Mouse (Mus musculus): ENCODE results near the gene Oaz3. TPM values are rescaled to one million over a fixed set of nuclear protein-coding genes. Genes with fewer than 3 reads are reported as not detected.

Gene Oaz3
- polyA plus RNA-seq, 1 experiment = 0.10 TPM

DNA sequence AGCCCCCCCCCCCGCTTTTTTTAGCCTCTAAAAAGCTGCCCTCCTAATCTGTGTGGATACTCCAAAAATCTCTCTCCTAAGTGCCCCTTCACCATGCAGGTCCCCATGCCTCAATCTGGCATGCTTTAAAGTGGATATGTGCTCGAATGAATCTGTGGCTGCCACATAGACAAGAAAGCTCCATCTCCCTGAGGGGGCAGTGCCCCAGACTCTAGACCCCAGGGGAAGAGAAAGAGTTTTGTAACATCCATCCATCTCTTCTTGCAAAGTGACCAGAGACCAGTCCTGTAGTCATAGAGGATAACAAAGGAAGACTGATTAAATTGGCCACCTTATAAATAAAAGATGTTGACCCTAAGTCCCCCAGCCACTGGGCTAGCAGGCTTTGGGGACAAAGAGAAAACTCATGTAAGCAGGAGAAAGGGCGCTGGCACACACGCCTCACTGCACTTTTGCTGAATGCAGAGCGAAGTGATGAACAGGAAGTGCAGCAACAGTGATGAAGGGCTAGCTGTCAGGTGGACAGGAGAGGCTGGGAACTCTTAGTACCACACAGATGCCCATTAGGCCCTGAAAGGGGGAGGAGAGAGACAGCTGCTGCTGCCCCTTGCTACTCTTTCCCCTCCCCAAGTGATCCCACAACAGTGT lies 43.9 kb downstream of the Oaz3 start:
- no peak overlapping the region for H3ac ChIP-seq (ENCODE audit: control insufficient read depth, insufficient read length)
- H3K4me3 ChIP-seq = no peak overlapping the region
- no peak overlapping the region for H3K4me2 ChIP-seq (ENCODE audit: low read depth)
- TF ChIP-seq POLR2A (IDR thresholded peaks at IDR 0.05; ENCODE audit: insufficient read length, low read depth) = no peak
- no peak for TF ChIP-seq CEBPB (IDR thresholded peaks at IDR 0.05; ENCODE audit: insufficient read depth, poor library complexity, severe bottlenecking)
- no peak for TF ChIP-seq MAX (IDR thresholded peaks at IDR 0.05; ENCODE audit: low read depth)
- no peak for TF ChIP-seq USF1 (IDR thresholded peaks at IDR 0.05; ENCODE audit: low read depth)
- no peak for TF ChIP-seq SRF (IDR thresholded peaks at IDR 0.05; ENCODE audit: control insufficient read depth, insufficient read length, low read depth)
- no peak for TF ChIP-seq REST (IDR thresholded peaks at IDR 0.05; ENCODE audit: insufficient read depth, insufficient read length)
- no peak for TF ChIP-seq TCF3 (IDR thresholded peaks at IDR 0.05; ENCODE audit: insufficient read length, low read depth)
- no peaks in the 10 kb centered on the region for H3K79me2 ChIP-seq (ENCODE audit: control insufficient read depth, insufficient read depth)
- H3K27me3 ChIP-seq (ENCODE audit: control insufficient read depth, insufficient read depth, insufficient read length) = peaks cover 51% of the 10 kb centered on the region
- no peaks in the 10 kb centered on the region for H3K36me3 ChIP-seq (ENCODE audit: control insufficient read depth, insufficient read depth)

GRCm38 (mm10) chr3:94398943-94399481 lies 44.7 kb downstream of the Oaz3 start:
- H3K36me3 ChIP-seq (ENCODE audit: control insufficient read depth, insufficient read depth) = no peaks in the 10 kb centered on the region
- H3K4me2 ChIP-seq (ENCODE audit: low read depth) = peak overlapping the region; percentile 22
- H3ac ChIP-seq (ENCODE audit: control insufficient read depth, insufficient read length) = no peak overlapping the region
- H3K4me3 ChIP-seq = no peak overlapping the region
- TF ChIP-seq TCF12 (IDR thresholded peaks at IDR 0.05; ENCODE audit: insufficient read depth, poor library complexity, severe bottlenecking) (no peak), MAX (IDR thresholded peaks at IDR 0.05; ENCODE audit: low read depth) (no peak), CEBPB (IDR thresholded peaks at IDR 0.05; ENCODE audit: insufficient read depth, poor library complexity, severe bottlenecking) (no peak), REST (IDR thresholded peaks at IDR 0.05; ENCODE audit: insufficient read depth, insufficient read length) (no peak), POLR2A (IDR thresholded peaks at IDR 0.05; ENCODE audit: insufficient read length, low read depth) (no peak), USF1 (IDR thresholded peaks at IDR 0.05; ENCODE audit: low read depth) (no peak), MYOD1 (IDR thresholded peaks at IDR 0.05; ENCODE audit: control insufficient read depth in 1 of 3, insufficient read length in 2 of 3, low read depth in 2 of 3) (no peak), POLR2AphosphoS2 (IDR thresholded peaks at IDR 0.05; ENCODE audit: insufficient read length, low read depth) (no peak), SRF (IDR thresholded peaks at IDR 0.05; ENCODE audit: control insufficient read depth, insufficient read length, low read depth) (no peak), MYOG (IDR thresholded peaks at IDR 0.05; ENCODE audit: control insufficient read depth in 1 of 3, insufficient read depth in 1 of 3, insufficient read length in 2 of 3, low read depth in 2 of 3) (no peak), E2F4 (IDR thresholded peaks at IDR 0.05; ENCODE audit: insufficient read depth) (no peak)
- H3K79me2 ChIP-seq (ENCODE audit: control insufficient read depth, insufficient read depth) = no peaks in the 10 kb centered on the region
- peaks cover 51% of the 10 kb centered on the region for H3K27me3 ChIP-seq (ENCODE audit: control insufficient read depth, insufficient read depth, insufficient read length)

DNA sequence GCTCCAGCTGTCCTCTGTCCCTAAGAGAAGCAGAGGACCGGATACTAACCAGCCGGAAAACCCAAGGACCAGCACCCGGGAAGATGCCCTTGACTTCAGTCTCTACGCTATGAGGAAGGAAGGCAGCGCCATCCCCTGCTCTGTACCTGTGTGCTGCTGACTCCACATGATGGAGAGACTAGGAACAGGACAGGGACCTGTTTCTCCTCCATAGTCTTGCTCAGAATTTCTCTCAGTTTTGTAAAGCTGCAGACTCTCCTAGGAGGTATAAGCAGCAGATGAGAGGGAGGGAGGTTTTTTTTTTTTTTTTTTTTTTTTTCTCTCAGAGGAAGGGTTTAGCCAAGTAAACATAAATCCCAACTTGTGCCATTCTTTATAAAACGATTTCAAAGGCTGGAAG lies 45.5 kb downstream of the Oaz3 start, which contains the start of gene Lingo4:
Gene Lingo4, plus strand, starts transcription at position 301 of the 400 bp plus-strand sequence.
- no peak within 1 kb of the TSS for H3K4me3 ChIP-seq
- no peak within 1 kb of the TSS for H3ac ChIP-seq (ENCODE audit: control insufficient read depth, insufficient read length)
- peak within 1 kb of the TSS; percentile 22 for H3K4me2 ChIP-seq (ENCODE audit: low read depth)
- H3K27me3 ChIP-seq (ENCODE audit: control insufficient read depth, insufficient read depth, insufficient read length) = peaks cover 51% of the 10 kb centered on the region
- H3K79me2 ChIP-seq (ENCODE audit: control insufficient read depth, insufficient read depth) = no peaks in the 10 kb centered on the region
- TF ChIP-seq MYOG (IDR thresholded peaks at IDR 0.05; ENCODE audit: control insufficient read depth in 1 of 3, insufficient read depth in 1 of 3, insufficient read length in 2 of 3, low read depth in 2 of 3) (no peak), USF1 (IDR thresholded peaks at IDR 0.05; ENCODE audit: low read depth) (no peak), TCF3 (IDR thresholded peaks at IDR 0.05; ENCODE audit: insufficient read length, low read depth) (no peak), SRF (IDR thresholded peaks at IDR 0.05; ENCODE audit: control insufficient read depth, insufficient read length, low read depth) (no peak), CEBPB (IDR thresholded peaks at IDR 0.05; ENCODE audit: insufficient read depth, poor library complexity, severe bottlenecking) (no peak), REST (IDR thresholded peaks at IDR 0.05; ENCODE audit: insufficient read depth, insufficient read length) (no peak), MYOD1 (IDR thresholded peaks at IDR 0.05; ENCODE audit: control insufficient read depth in 1 of 3, insufficient read length in 2 of 3, low read depth in 2 of 3) (no peak), POLR2A (IDR thresholded peaks at IDR 0.05; ENCODE audit: insufficient read length, low read depth) (no peak), POLR2AphosphoS2 (IDR thresholded peaks at IDR 0.05; ENCODE audit: insufficient read length, low read depth) (no peak), E2F4 (IDR thresholded peaks at IDR 0.05; ENCODE audit: insufficient read depth) (no peak), MAX (IDR thresholded peaks at IDR 0.05; ENCODE audit: low read depth) (no peak), TCF12 (IDR thresholded peaks at IDR 0.05; ENCODE audit: insufficient read depth, poor library complexity, severe bottlenecking) (no peak)
- H3K36me3 ChIP-seq (ENCODE audit: control insufficient read depth, insufficient read depth) = no peaks in the 10 kb centered on the region

DNA sequence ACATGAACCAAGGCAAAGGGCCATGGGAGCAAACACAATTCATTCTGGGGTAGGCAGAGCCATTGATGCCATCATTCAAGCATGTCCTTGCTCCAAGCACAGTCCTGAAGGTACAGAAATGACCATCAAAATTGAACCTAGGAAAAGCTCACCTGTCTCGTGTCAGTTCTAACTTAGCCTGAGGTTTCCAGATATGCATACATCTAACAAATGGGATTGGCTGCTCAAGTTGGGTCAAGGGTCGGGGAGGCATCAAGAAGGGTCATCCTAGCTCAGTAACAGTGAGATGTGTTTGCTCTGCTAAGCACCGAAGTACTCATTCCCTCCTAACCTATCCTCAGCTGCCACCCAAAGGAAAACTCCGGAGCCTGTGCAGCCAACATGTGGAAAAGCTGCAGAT lies 46.9 kb downstream of the Oaz3 start:
- peaks cover 50% of the 10 kb centered on the region for H3K27me3 ChIP-seq (ENCODE audit: control insufficient read depth, insufficient read depth, insufficient read length)

More for the DNA sequence above, 46.9 kb downstream of the Oaz3 start:
- H3K4me2 ChIP-seq (ENCODE audit: low read depth) = no peak overlapping the region
- TF ChIP-seq SRF (IDR thresholded peaks at IDR 0.05; ENCODE audit: control insufficient read depth, insufficient read length, low read depth) = no peak
- no peak for TF ChIP-seq POLR2A (IDR thresholded peaks at IDR 0.05; ENCODE audit: insufficient read length, low read depth)
- TF ChIP-seq E2F4 (IDR thresholded peaks at IDR 0.05; ENCODE audit: insufficient read depth) = no peak
- no peak for TF ChIP-seq REST (IDR thresholded peaks at IDR 0.05; ENCODE audit: insufficient read depth, insufficient read length)
- no peak for TF ChIP-seq TCF12 (IDR thresholded peaks at IDR 0.05; ENCODE audit: insufficient read depth, poor library complexity, severe bottlenecking)
- no peak for TF ChIP-seq USF1 (IDR thresholded peaks at IDR 0.05; ENCODE audit: low read depth)
- TF ChIP-seq POLR2AphosphoS2 (IDR thresholded peaks at IDR 0.05; ENCODE audit: insufficient read length, low read depth) = no peak
- TF ChIP-seq MYOD1 (IDR thresholded peaks at IDR 0.05; ENCODE audit: control insufficient read depth in 1 of 3, insufficient read length in 2 of 3, low read depth in 2 of 3) = no peak
- H3K79me2 ChIP-seq (ENCODE audit: control insufficient read depth, insufficient read depth) = no peaks in the 10 kb centered on the region
- H3K4me3 ChIP-seq = no peak overlapping the region
- no peaks in the 10 kb centered on the region for H3K36me3 ChIP-seq (ENCODE audit: control insufficient read depth, insufficient read depth)
- H3ac ChIP-seq (ENCODE audit: control insufficient read depth, insufficient read length) = no peak overlapping the region

All from myocyte (in vitro differentiated cells).